Mouse (Mus musculus) midbrain, embryonic 16.5 days (tissue): ENCODE measurements around the gene Rab7b. TPM values are rescaled to one million over a fixed set of nuclear protein-coding genes. Genes with fewer than 3 reads are reported as not detected.

Experiments
- ATAC-seq: fragments of 200-750 bp; cut with Nextera tagmentation; 2 replicates; pipeline ENCODE4 v1.8.0; 2017; ENCODE audit warnings: moderate TSS enrichment
- H3K27ac ChIP-seq: fragments of 300-500 bp; sonication (generic); 2 replicates; pipeline ENCODE4 v1.5.1; 2014; ENCODE audit warnings: mild to moderate bottlenecking, low read length, mixed read lengths
- H3K27me3 ChIP-seq: fragments of 300-500 bp; sonication (generic); 2 replicates; pipeline ENCODE4 v1.6.1; 2014; ENCODE audit warnings: low read depth, low read length, mixed read lengths; ENCODE audit not compliant: control insufficient read depth, insufficient read depth
- H3K36me3 ChIP-seq: fragments of 300-500 bp; sonication (generic); 2 replicates; pipeline ENCODE4 v1.6.1; 2014; ENCODE audit warnings: mild to moderate bottlenecking, low read length, moderate library complexity, mixed read lengths; ENCODE audit not compliant: control insufficient read depth, insufficient read depth
- H3K4me1 ChIP-seq: fragments of 300-500 bp; sonication (generic); 2 replicates; pipeline ENCODE4 v1.6.1; 2014; ENCODE audit warnings: mild to moderate bottlenecking, low read length, mixed read lengths; ENCODE audit not compliant: control insufficient read depth, insufficient read depth
- H3K4me2 ChIP-seq: fragments of 300-500 bp; sonication (generic); 2 replicates; pipeline ENCODE4 v1.6.1; 2014; ENCODE audit warnings: mild to moderate bottlenecking, low read length, mixed read lengths
- H3K4me3 ChIP-seq: fragments of 300-500 bp; sonication (generic); 2 replicates; pipeline ENCODE4 v1.5.1; 2014; ENCODE audit warnings: low read depth, mild to moderate bottlenecking, low read length, moderate library complexity, mixed read lengths
- H3K9ac ChIP-seq: fragments of 300-500 bp; sonication (generic); 2 replicates; pipeline ENCODE4 v1.6.1; 2014; ENCODE audit warnings: low read depth, low read length, mixed read lengths
- H3K9me3 ChIP-seq: fragments of 300-500 bp; sonication (generic); replicated peaks from 2 replicates; pipeline ENCODE4 v1.6.1; 2014; ENCODE audit warnings: mild to moderate bottlenecking, low read length, mixed read lengths; ENCODE audit not compliant: control insufficient read depth, poor library complexity, severe bottlenecking
- WGBS: fragments of 180-500 bp; shearing (Covaris S2); extraction: QIAGEN DNeasy Blood & Tissue Kit; methylation state at CpG from one replicate; pipeline ENCODE4 v1.1.7; 2014; 5-methylcytosine and 5-hydroxymethylcytosine counted together
- polyA plus RNA-seq: library from polyadenylated mRNA; unstranded; fragments of >200 nt; fragmentation: Nextera tagmentation; extraction: Ambion mirVana; gene quantifications from 2 replicates; pipeline ENCODE4 v1.2.1, GENCODE M21; 2015

Gene Rab7b
- polyA plus RNA-seq, 1 experiment from 2014 or later, result 0.87 TPM

GRCm38 (mm10) chr1:131754212-131754829, 65.8 kb downstream of the Rab7b start:
- Histone ChIP-seq H3K36me3 (no peaks in the 10 kb centered on the region), H3K27ac (no peak overlapping the region), H3K9ac (no peak overlapping the region), H3K9me3 (no peaks in the 10 kb centered on the region), H3K4me3 (no peak overlapping the region), H3K27me3 (no peaks in the 10 kb centered on the region), H3K4me2 (no peak overlapping the region), H3K4me1 (no peaks in the 10 kb centered on the region)
- 82% methylated on average over 3 of the region's 3 CpGs for WGBS
- ATAC-seq, result no peak

DNA sequence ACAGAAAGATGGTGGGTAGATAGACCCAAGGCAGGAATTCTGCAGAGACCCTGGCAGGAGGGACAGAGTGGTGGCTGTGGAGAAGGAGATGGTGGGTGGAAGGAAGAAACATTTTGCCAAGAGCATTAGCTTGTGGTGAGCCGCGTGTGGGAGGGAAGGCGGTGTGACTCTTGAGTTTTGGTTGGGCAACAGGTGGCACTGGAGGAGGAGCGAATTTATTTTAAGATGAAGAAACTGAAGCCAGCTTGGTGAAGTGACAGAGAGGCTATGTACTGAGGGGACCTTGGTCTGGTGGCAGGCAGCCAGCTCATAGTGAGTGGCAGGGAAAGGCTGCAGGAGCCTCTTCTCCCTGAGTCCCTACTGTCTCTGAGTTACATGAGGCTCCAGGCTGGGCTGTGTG, 66.4 kb downstream of the Rab7b start:
- H3K36me3 ChIP-seq, result no peaks in the 10 kb centered on the region
- H3K4me2 ChIP-seq, result no peak overlapping the region
- H3K9me3 ChIP-seq, result no peaks in the 10 kb centered on the region
- H3K4me1 ChIP-seq, result no peaks in the 10 kb centered on the region
- no peak overlapping the region for H3K4me3 ChIP-seq
- no peak overlapping the region for H3K9ac ChIP-seq
- no peak for ATAC-seq
- 92% methylated on average over 4 of the region's 4 CpGs for WGBS
- no peak overlapping the region for H3K27ac ChIP-seq
- no peaks in the 10 kb centered on the region for H3K27me3 ChIP-seq

- H3K27ac ChIP-seq, result no peak overlapping the region
- H3K4me2 ChIP-seq, result no peak overlapping the region
- H3K9ac ChIP-seq, result no peak overlapping the region
- no peak overlapping the region for H3K4me3 ChIP-seq
- 92% methylated on average over 6 of the region's 6 CpGs for WGBS
- ATAC-seq, result no peak
- H3K4me1 ChIP-seq, result no peaks in the 10 kb centered on the region
- H3K9me3 ChIP-seq, result no peaks in the 10 kb centered on the region
- no peaks in the 10 kb centered on the region for H3K36me3 ChIP-seq
- H3K27me3 ChIP-seq, result no peaks in the 10 kb centered on the region
Measured at GRCm38 (mm10) chr1:131757211-131757610, 68.7 kb downstream of the Rab7b start.

- ATAC-seq, result no peak
- Histone ChIP-seq H3K27ac (no peak overlapping the region), H3K4me2 (no peak overlapping the region), H3K9me3 (no peaks in the 10 kb centered on the region), H3K4me1 (no peaks in the 10 kb centered on the region), H3K4me3 (no peak overlapping the region), H3K27me3 (no peaks in the 10 kb centered on the region), H3K9ac (no peak overlapping the region), H3K36me3 (no peaks in the 10 kb centered on the region)
- WGBS, result 31% methylated on average over 7 of the region's 7 CpGs
Measured at GRCm38 (mm10) chr1:131758796-131759195, 70.3 kb downstream of the Rab7b start.

- no peak overlapping the region for H3K4me2 ChIP-seq
- no peak for ATAC-seq
- no peaks in the 10 kb centered on the region for H3K36me3 ChIP-seq
- no peaks in the 10 kb centered on the region for H3K4me1 ChIP-seq
- H3K4me3 ChIP-seq, result no peak overlapping the region
- 64% methylated on average over 9 of the region's 9 CpGs for WGBS
- no peak overlapping the region for H3K9ac ChIP-seq
- H3K27me3 ChIP-seq, result no peaks in the 10 kb centered on the region
- no peak overlapping the region for H3K27ac ChIP-seq
- no peaks in the 10 kb centered on the region for H3K9me3 ChIP-seq
Measured at GRCm38 (mm10) chr1:131759667-131760427, 71.4 kb downstream of the Rab7b start.

GRCm38 (mm10) chr1:131760428-131760820, 71.9 kb downstream of the Rab7b start:
- no peak overlapping the region for H3K9ac ChIP-seq
- H3K4me1 ChIP-seq, result no peaks in the 10 kb centered on the region
- H3K27me3 ChIP-seq, result no peaks in the 10 kb centered on the region
- no peak overlapping the region for H3K4me2 ChIP-seq
- H3K4me3 ChIP-seq, result no peak overlapping the region
- H3K27ac ChIP-seq, result no peak overlapping the region
- no peaks in the 10 kb centered on the region for H3K36me3 ChIP-seq
- ATAC-seq, result no peak
- no peaks in the 10 kb centered on the region for H3K9me3 ChIP-seq
- 95% methylated on average over 3 of the region's 3 CpGs for WGBS

GRCm38 (mm10) chr1:131761079-131761831, 72.8 kb downstream of the Rab7b start:
- H3K27me3 ChIP-seq, result no peaks in the 10 kb centered on the region
- no peak overlapping the region for H3K4me2 ChIP-seq
- H3K9ac ChIP-seq, result no peak overlapping the region
- H3K36me3 ChIP-seq, result no peaks in the 10 kb centered on the region
- no peak for ATAC-seq
- no peak overlapping the region for H3K4me3 ChIP-seq
- no peaks in the 10 kb centered on the region for H3K4me1 ChIP-seq
- WGBS, result 90% methylated on average over 13 of the region's 13 CpGs
- no peak overlapping the region for H3K27ac ChIP-seq
- H3K9me3 ChIP-seq, result no peaks in the 10 kb centered on the region

GRCm38 (mm10) chr1:131763683-131764082, 75.2 kb downstream of the Rab7b start:
- Histone ChIP-seq H3K4me3 (no peak overlapping the region), H3K4me2 (no peak overlapping the region), H3K9ac (no peak overlapping the region), H3K9me3 (no peaks in the 10 kb centered on the region), H3K27ac (no peak overlapping the region), H3K4me1 (no peaks in the 10 kb centered on the region), H3K27me3 (no peaks in the 10 kb centered on the region), H3K36me3 (no peaks in the 10 kb centered on the region)
- no peak for ATAC-seq
- WGBS, result 56% methylated on average over 9 of the region's 9 CpGs
